Mouse (Mus musculus) kidney, embryonic 14.5 days (tissue): ENCODE data around the gene Cntnap2. TPM values are rescaled to one million over a fixed set of nuclear protein-coding genes. Genes with fewer than 3 reads are reported as not detected.

Experiments
- ATAC-seq: fragments of 200-750 bp; cut with Nextera tagmentation; 2 replicates; pipeline ENCODE4 v1.8.0; 2017; ENCODE audit warnings: moderate number of reproducible peaks, mild to moderate bottlenecking, moderate TSS enrichment, moderate library complexity; ENCODE audit not compliant: low FRiP score, low TSS enrichment
- H3K27ac ChIP-seq: fragments of 300-500 bp; sonication (generic); 2 replicates; pipeline ENCODE4 v1.5.1; 2014; ENCODE audit warnings: low read depth, mild to moderate bottlenecking, low read length, moderate library complexity, mixed read lengths
- H3K27me3 ChIP-seq: fragments of 300-500 bp; sonication (generic); 2 replicates; pipeline ENCODE4 v1.6.1; 2014; ENCODE audit warnings: mild to moderate bottlenecking, low read length; ENCODE audit not compliant: control insufficient read depth, insufficient read depth
- H3K36me3 ChIP-seq: fragments of 300-500 bp; sonication (generic); 2 replicates; pipeline ENCODE4 v1.6.1; 2014; ENCODE audit warnings: low read length, mixed read lengths; ENCODE audit not compliant: control insufficient read depth, insufficient read depth
- H3K4me1 ChIP-seq: fragments of 300-500 bp; sonication (generic); 2 replicates; pipeline ENCODE4 v1.6.1; 2014; ENCODE audit warnings: low read length, mixed read lengths; ENCODE audit not compliant: control insufficient read depth, insufficient read depth
- H3K4me2 ChIP-seq: fragments of 300-500 bp; sonication (generic); replicated peaks from 2 replicates; pipeline ENCODE4 v1.6.1; 2014; ENCODE audit warnings: low read depth, mild to moderate bottlenecking, low read length
- H3K4me3 ChIP-seq: fragments of 300-500 bp; sonication (generic); 2 replicates; pipeline ENCODE4 v1.5.1; 2014; ENCODE audit warnings: mild to moderate bottlenecking, low read length
- H3K9ac ChIP-seq: fragments of 300-500 bp; sonication (generic); 2 replicates; pipeline ENCODE4 v1.6.1; 2014; ENCODE audit warnings: low read depth, mild to moderate bottlenecking, low read length, moderate library complexity
- H3K9me3 ChIP-seq: fragments of 300-500 bp; sonication (generic); 2 replicates; pipeline ENCODE4 v1.6.1; 2016; ENCODE audit warnings: low read length; ENCODE audit not compliant: control insufficient read depth
- WGBS: fragments of 180-500 bp; shearing (Covaris S2); extraction: QIAGEN DNeasy Blood & Tissue Kit; methylation state at CpG from one replicate; pipeline ENCODE4 v1.1.7; 2014; 5-methylcytosine and 5-hydroxymethylcytosine counted together
- polyA plus RNA-seq: library from polyadenylated mRNA; unstranded; fragments of >200 nt; fragmentation: Nextera tagmentation; extraction: Ambion mirVana; gene quantifications from 2 replicates; pipeline ENCODE4 v1.2.1, GENCODE M21; 2014

The Cntnap2 gene
- polyA plus RNA-seq, 1 experiment from 2014 or later, result 1.9 TPM

- no peak overlapping the region for H3K9ac ChIP-seq
- no peaks in the 10 kb centered on the region for H3K27me3 ChIP-seq
- no peak overlapping the region for H3K27ac ChIP-seq
- no peak overlapping the region for H3K4me2 ChIP-seq
- H3K4me1 ChIP-seq, result 0 out of 2 replicates have a peak, but pooled peaks cover 6% of the 10 kb centered on the region
- no peak overlapping the region for H3K4me3 ChIP-seq
- no peaks in the 10 kb centered on the region for H3K9me3 ChIP-seq
- no peak for ATAC-seq
- H3K36me3 ChIP-seq, result no peaks in the 10 kb centered on the region
Observed at GRCm38 (mm10) chr6:47317253-47317652, 2258.1 kb downstream of the Cntnap2 start.

- H3K9me3 ChIP-seq, result no peaks in the 10 kb centered on the region
- ATAC-seq, result no peak
- peak overlapping the region; percentile 24; the same call in 1 of the 2 replicates for H3K27ac ChIP-seq
- H3K9ac ChIP-seq, result 0 out of 2 replicates have a peak overlapping the region, but pooled peaks have one; percentile 7
- H3K27me3 ChIP-seq, result no peaks in the 10 kb centered on the region
- H3K4me2 ChIP-seq, result 0 out of 2 replicates have a peak overlapping the region, but pooled peaks have one; percentile 19
- H3K4me3 ChIP-seq, result no peak overlapping the region
- 17% methylated on average over 6 of the region's 6 CpGs for WGBS
- H3K36me3 ChIP-seq, result no peaks in the 10 kb centered on the region
- H3K4me1 ChIP-seq, result 0 out of 2 replicates have a peak, but pooled peaks cover 6% of the 10 kb centered on the region
Observed at GRCm38 (mm10) chr6:47318705-47319104, 2259.5 kb downstream of the Cntnap2 start.

- H3K4me1 ChIP-seq, result 0 out of 2 replicates have a peak, but pooled peaks cover 6% of the 10 kb centered on the region
- H3K27ac ChIP-seq, result no peak overlapping the region
- no peak overlapping the region for H3K4me2 ChIP-seq
- no peaks in the 10 kb centered on the region for H3K36me3 ChIP-seq
- no peak overlapping the region for H3K9ac ChIP-seq
- no peak overlapping the region for H3K4me3 ChIP-seq
- 23% methylated on average over 5 of the region's 5 CpGs for WGBS
- H3K27me3 ChIP-seq, result no peaks in the 10 kb centered on the region
- ATAC-seq, result no peak
- no peaks in the 10 kb centered on the region for H3K9me3 ChIP-seq
Observed at GRCm38 (mm10) chr6:47319309-47319983, 2260.3 kb downstream of the Cntnap2 start.

DNA sequence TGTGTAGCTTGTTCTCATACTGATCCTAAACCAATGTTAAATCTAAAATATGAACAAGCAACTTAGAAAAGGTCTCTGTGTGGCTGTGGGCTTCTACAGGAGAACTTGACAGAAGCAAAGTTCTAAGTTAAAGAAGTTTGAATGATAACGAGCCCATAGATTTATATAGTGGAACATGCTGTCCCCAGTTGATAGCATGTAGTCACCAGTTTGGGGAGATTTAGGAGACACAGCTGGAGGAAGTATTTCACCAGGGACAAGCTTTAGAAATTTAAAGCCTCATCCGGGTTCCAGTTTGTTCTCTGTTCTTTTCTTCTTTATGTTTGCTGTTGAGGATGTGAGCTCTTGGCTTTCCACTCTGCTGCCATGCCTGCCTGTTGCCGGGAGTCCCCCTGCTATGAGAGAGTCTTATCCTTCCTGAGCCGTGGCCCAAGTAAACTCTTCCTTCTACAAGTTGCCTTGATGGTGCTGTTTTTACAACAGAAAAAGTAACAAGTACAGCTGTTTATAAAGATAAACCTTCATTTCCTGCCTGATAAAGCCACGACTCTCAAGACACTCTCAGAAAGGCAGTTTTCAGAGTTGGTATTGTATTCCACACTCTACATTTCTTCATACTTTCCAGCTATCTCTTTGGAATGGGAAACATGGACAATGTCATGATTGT lies 2264.1 kb downstream of the Cntnap2 start:
- no peak overlapping the region for H3K4me2 ChIP-seq
- H3K9me3 ChIP-seq, result no peaks in the 10 kb centered on the region
- ATAC-seq, result no peak
- no peak overlapping the region for H3K27ac ChIP-seq
- H3K4me1 ChIP-seq, result 0 out of 2 replicates have a peak, but pooled peaks cover 6% of the 10 kb centered on the region
- H3K36me3 ChIP-seq, result no peaks in the 10 kb centered on the region
- WGBS, result 45% methylated on average over 5 of the region's 5 CpGs
- no peaks in the 10 kb centered on the region for H3K27me3 ChIP-seq
- no peak overlapping the region for H3K9ac ChIP-seq
- no peak overlapping the region for H3K4me3 ChIP-seq

DNA sequence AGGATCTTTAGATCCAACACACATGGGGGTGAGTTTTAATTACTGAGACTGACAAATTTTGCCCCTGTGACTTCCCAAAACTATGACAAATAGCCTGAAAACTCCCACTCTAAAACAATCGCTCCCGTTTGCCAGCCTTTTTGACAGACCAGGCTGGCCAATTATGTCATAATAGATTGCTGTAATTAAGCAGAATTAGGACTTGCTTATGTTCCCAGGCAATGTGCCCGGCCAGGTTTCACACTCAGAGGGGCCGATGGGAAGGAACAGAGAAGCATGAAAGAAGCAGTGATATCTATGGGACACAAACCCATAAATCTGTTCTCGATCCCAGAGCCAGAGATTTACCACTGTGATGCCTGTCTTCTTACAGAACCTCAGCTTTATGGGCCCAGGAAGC lies 2264.7 kb downstream of the Cntnap2 start:
- no peak for ATAC-seq
- Histone ChIP-seq H3K4me2 (no peak overlapping the region), H3K9me3 (no peaks in the 10 kb centered on the region), H3K36me3 (no peaks in the 10 kb centered on the region), H3K4me1 (0 out of 2 replicates have a peak, but pooled peaks cover 3% of the 10 kb centered on the region), H3K27ac (no peak overlapping the region), H3K4me3 (no peak overlapping the region), H3K9ac (no peak overlapping the region), H3K27me3 (no peaks in the 10 kb centered on the region)
- WGBS, result 22% methylated on average over 5 of the region's 5 CpGs

DNA sequence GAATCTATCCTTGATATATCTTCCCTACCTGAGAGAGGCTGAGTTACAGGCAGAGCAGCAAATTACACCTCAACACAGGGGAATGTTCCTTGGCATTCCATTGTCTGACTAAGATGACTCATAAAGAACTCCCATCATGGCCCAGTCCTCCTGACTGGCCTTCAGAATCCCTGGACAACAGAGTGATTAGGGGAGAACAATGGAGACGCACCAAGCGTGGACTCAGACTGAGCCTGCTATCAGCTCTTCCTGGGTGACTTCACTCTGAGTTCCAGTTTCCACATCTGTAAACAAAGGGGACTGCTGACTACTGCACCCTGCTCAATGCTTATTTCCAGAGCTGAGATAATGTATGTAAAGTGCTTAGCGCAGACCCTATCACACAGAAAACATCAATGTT lies 2269.1 kb downstream of the Cntnap2 start:
- Histone ChIP-seq H3K27me3 (no peaks in the 10 kb centered on the region), H3K9ac (no peak overlapping the region), H3K4me3 (no peak overlapping the region), H3K9me3 (no peaks in the 10 kb centered on the region), H3K4me2 (no peak overlapping the region), H3K27ac (no peak overlapping the region), H3K4me1 (no peaks in the 10 kb centered on the region), H3K36me3 (no peaks in the 10 kb centered on the region)
- 94% methylated on average over 3 of the region's 3 CpGs for WGBS
- ATAC-seq, result no peak

- ATAC-seq, result no peak
- Histone ChIP-seq H3K4me3 (no peak overlapping the region), H3K4me2 (no peak overlapping the region), H3K4me1 (no peaks in the 10 kb centered on the region), H3K9ac (no peak overlapping the region), H3K36me3 (no peaks in the 10 kb centered on the region), H3K27me3 (no peaks in the 10 kb centered on the region), H3K9me3 (no peaks in the 10 kb centered on the region), H3K27ac (no peak overlapping the region)
- WGBS, result 19% methylated on average over 4 of the region's 4 CpGs
Observed at GRCm38 (mm10) chr6:47329212-47329611, 2270.1 kb downstream of the Cntnap2 start.

DNA sequence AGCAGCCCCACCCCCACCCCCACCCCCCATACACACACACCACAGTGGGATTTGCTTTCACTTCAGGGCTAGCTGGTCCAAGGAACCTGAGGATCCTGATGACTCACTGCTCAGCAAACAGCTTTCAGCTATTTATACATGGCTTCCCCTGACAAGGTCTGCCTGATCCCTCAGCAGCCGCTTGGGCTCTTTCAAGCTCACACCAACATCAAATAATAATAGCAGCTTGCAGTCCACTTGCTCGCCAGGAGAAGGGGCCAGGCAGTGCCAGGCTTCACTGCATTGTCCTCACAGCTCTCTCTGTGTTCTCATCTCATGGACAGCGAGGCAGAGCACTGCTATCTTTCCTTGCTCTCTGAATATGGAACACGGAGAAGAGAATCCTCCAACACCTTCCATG lies 2273.9 kb downstream of the Cntnap2 start:
- Histone ChIP-seq H3K4me3 (no peak overlapping the region), H3K9me3 (no peaks in the 10 kb centered on the region), H3K27ac (no peak overlapping the region), H3K36me3 (no peaks in the 10 kb centered on the region), H3K4me1 (no peaks in the 10 kb centered on the region), H3K4me2 (no peak overlapping the region), H3K27me3 (no peaks in the 10 kb centered on the region), H3K9ac (no peak overlapping the region)
- no peak for ATAC-seq
- WGBS, result 60% methylated on average over 4 of the region's 4 CpGs

DNA sequence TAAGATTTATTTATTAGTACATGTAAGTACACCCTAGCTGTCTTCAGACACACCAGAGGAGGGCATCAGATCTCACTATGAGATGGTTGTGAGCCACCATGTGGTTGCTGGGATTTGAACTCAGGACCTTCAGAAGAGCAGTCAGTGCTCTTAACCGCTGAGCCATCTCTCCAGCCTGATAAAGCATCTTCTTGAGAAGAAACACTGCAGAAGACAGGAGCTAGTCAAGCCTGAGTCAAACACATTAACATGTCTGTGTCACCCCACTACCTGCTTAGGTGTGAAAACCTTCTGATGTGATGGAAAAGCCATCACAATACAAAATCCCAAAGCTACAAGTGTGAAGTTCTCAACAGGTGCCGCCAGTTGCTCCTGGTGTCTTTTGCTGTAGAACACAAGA lies 2275.2 kb downstream of the Cntnap2 start:
- no peak for ATAC-seq
- H3K4me2 ChIP-seq, result no peak overlapping the region
- H3K4me3 ChIP-seq, result no peak overlapping the region
- no peak overlapping the region for H3K9ac ChIP-seq
- WGBS, result 89% methylated on average over 2 of the region's 2 CpGs
- no peaks in the 10 kb centered on the region for H3K36me3 ChIP-seq
- no peaks in the 10 kb centered on the region for H3K9me3 ChIP-seq
- H3K27me3 ChIP-seq, result no peaks in the 10 kb centered on the region
- H3K4me1 ChIP-seq, result no peaks in the 10 kb centered on the region
- no peak overlapping the region for H3K27ac ChIP-seq
